Mouse (Mus musculus) gastrocnemius, adult 2 months (tissue): ENCODE results near the gene Fam83e. TPM values are rescaled to one million over a fixed set of nuclear protein-coding genes. Genes with fewer than 3 reads are reported as not detected.

Experiments used
- DNase-seq: peaks from one replicate; pipeline ENCODE4 v3.0.0; 2022
- H3K27ac ChIP-seq: fragments of 200-600 bp; 2 replicates; pipeline ENCODE4 v1.8.1; 2022; ENCODE audit warnings: mild to moderate bottlenecking
- H3K4me3 ChIP-seq: fragments of 200-600 bp; 2 replicates; pipeline ENCODE4 v1.8.1; 2022; ENCODE audit warnings: mild to moderate bottlenecking, moderate library complexity
- CTCF ChIP-seq: fragments of 200-600 bp; IDR thresholded peaks from 2 replicates; pipeline ENCODE4 v1.8.1; 2022; ENCODE audit warnings: antibody characterized with exemption, mild to moderate bottlenecking, moderate library complexity
- intact Hi-C: fragments of 180-260 bp; cut with DNase I; formaldehyde crosslinking; loops from one replicate; pipeline ENCODE4 v1.15.1; 2025
- total RNA-seq, 2 experiments: library from RNA; stranded (reverse); gene quantifications; 2 replicates each; pipeline ENCODE4 v1.2.3; 2021

Fam83e gene
- total RNA-seq, 2 experiments from 2014 or later = 0.08 to 0.31 TPM

- no peak for TF ChIP-seq CTCF
- Histone ChIP-seq H3K27ac (no peak overlapping the region), H3K4me3 (no peak overlapping the region)
- DNase-seq = no peak
- intact Hi-C loops = no loop called here
Observed at GRCm38 (mm10) chr7:45765995-45766394, 45.0 kb downstream of the Fam83e start.

GRCm38 (mm10) chr7:45766764-45767163, 45.8 kb downstream of the Fam83e start:
- DNase-seq = no peak
- intact Hi-C loops = no loop called here

GRCm38 (mm10) chr7:45767500-45767899, 46.5 kb downstream of the Fam83e start:
- intact Hi-C loops = no loop called here
- no peak for TF ChIP-seq CTCF
- Histone ChIP-seq H3K4me3 (no peak overlapping the region), H3K27ac (no peak overlapping the region)
- DNase-seq = no peak

More at GRCm38 (mm10) chr7:45766764-45767163, 45.8 kb downstream of the Fam83e start:
- no peak for TF ChIP-seq CTCF
- Histone ChIP-seq H3K27ac (no peak overlapping the region), H3K4me3 (no peak overlapping the region)

GRCm38 (mm10) chr7:45770427-45771082, 49.5 kb downstream of the Fam83e start:
- intact Hi-C loops = no loop called here

GRCm38 (mm10) chr7:45771101-45771500, 50.1 kb downstream of the Fam83e start:
- TF ChIP-seq CTCF = no peak
- intact Hi-C loops = no loop called here

More at GRCm38 (mm10) chr7:45770427-45771082, 49.5 kb downstream of the Fam83e start:
- H3K4me3 ChIP-seq = no peak overlapping the region
- no peak for DNase-seq
- H3K27ac ChIP-seq = no peak overlapping the region
- no peak for TF ChIP-seq CTCF

GRCm38 (mm10) chr7:45775237-45775636, 54.2 kb downstream of the Fam83e start:
- no peak for DNase-seq
- Histone ChIP-seq H3K4me3 (no peak overlapping the region), H3K27ac (no peak overlapping the region)
- intact Hi-C loops = no loop called here
- no peak for TF ChIP-seq CTCF

More at GRCm38 (mm10) chr7:45771101-45771500, 50.1 kb downstream of the Fam83e start:
- no peak for DNase-seq
- Histone ChIP-seq H3K4me3 (no peak overlapping the region), H3K27ac (no peak overlapping the region)

Other genes with a start within 250 kb of the Fam83e start
- under 1 TPM in 1 of 2 experiments, not detected in 1; 0.39 TPM for gene Tulp2, start 239.3 kb upstream of the Fam83e start, total RNA-seq
- 1 to 10 TPM; 5.5 to 8.4 TPM for gene Gm45808, start 234.4 kb upstream of the Fam83e start, total RNA-seq
- gene Dhdh, start 232.4 kb upstream of the Fam83e start, total RNA-seq = 10 to 100 TPM; 13.1 to 22.9 TPM
- 10 to 100 TPM; 55.1 to 61.8 TPM for gene Nucb1, start 210.8 kb upstream of the Fam83e start, total RNA-seq
- 10 to 100 TPM; 28.3 to 28.5 TPM for gene Ppp1r15a, start 194.9 kb upstream of the Fam83e start, total RNA-seq
- 1 to 10 TPM; 3.4 to 3.5 TPM for gene Plekha4, start 194.9 kb upstream of the Fam83e start, total RNA-seq
- 1 to 10 TPM; 1.0 to 1.3 TPM for gene Hsd17b14, start 166.3 kb upstream of the Fam83e start, total RNA-seq
- 100 to 1,000 TPM in 1 of 2 experiments, 10 to 100 TPM in 1; 91.4 to 106 TPM for gene Bcat2, start 151.1 kb upstream of the Fam83e start, total RNA-seq
- gene Fgf21, start 105.7 kb upstream of the Fam83e start, total RNA-seq = not detected
- not detected for gene Fut1, start 103.9 kb upstream of the Fam83e start, total RNA-seq
- under 1 TPM in 1 of 2 experiments, not detected in 1; 0.20 TPM for gene Izumo1, start 99.4 kb upstream of the Fam83e start, total RNA-seq
- 1 to 10 TPM; 5.7 to 8.0 TPM for gene Rasip1, start 93.7 kb upstream of the Fam83e start, total RNA-seq
- gene Mamstr, start 81.2 kb upstream of the Fam83e start, total RNA-seq = 10 to 100 TPM; 18.7 to 44.9 TPM
- gene Fut2, start 54.8 kb upstream of the Fam83e start, total RNA-seq = under 1 TPM; 0.14 to 0.28 TPM
- gene Ntn5, start 37.2 kb upstream of the Fam83e start, total RNA-seq = under 1 TPM; 0.20 to 0.50 TPM
- gene Sec1, start 26.8 kb upstream of the Fam83e start, total RNA-seq = under 1 TPM in 1 of 2 experiments, not detected in 1; 0.25 TPM
- 10 to 100 TPM in 1 of 2 experiments, 1 to 10 TPM in 1; 7.7 to 16.4 TPM for gene Car11, start 21.4 kb upstream of the Fam83e start, total RNA-seq
- gene Dbp, start 16.1 kb upstream of the Fam83e start, total RNA-seq = 100 to 1,000 TPM in 1 of 2 experiments, 1 to 10 TPM in 1; 8.8 to 105 TPM
- 100 to 1,000 TPM; 451 to 508 TPM for gene Rpl18, start 5.8 kb upstream of the Fam83e start, total RNA-seq
- 10 to 100 TPM; 14.4 to 15.8 TPM for gene Sphk2, start 3.2 kb upstream of the Fam83e start, total RNA-seq
- gene Spaca4, start 4.6 kb downstream of the Fam83e start, total RNA-seq = not detected
- gene Lmtk3, start 62.5 kb downstream of the Fam83e start, total RNA-seq = under 1 TPM in 1 of 2 experiments, not detected in 1; 0.06 TPM
- gene Sult2b1, start 63.5 kb downstream of the Fam83e start, total RNA-seq = not detected
- 10 to 100 TPM; 29.6 to 33.2 TPM for gene Cyth2, start 93.4 kb downstream of the Fam83e start, total RNA-seq
- under 1 TPM in 1 of 2 experiments, not detected in 1; 0.20 TPM for gene Kcnj14, start 103.6 kb downstream of the Fam83e start, total RNA-seq
- 10 to 100 TPM; 14.6 to 16.0 TPM for gene Grwd1, start 109.7 kb downstream of the Fam83e start, total RNA-seq
- 10 to 100 TPM; 63.2 to 65.6 TPM for gene Kdelr1, start 151.6 kb downstream of the Fam83e start, total RNA-seq
- gene Grin2d, start 157.2 kb downstream of the Fam83e start, total RNA-seq = under 1 TPM; 0.13 to 0.14 TPM
- not detected for gene Syngr4, start 175.5 kb downstream of the Fam83e start, total RNA-seq
- 10 to 100 TPM; 51.3 to 66.3 TPM for gene Tmem143, start 175.7 kb downstream of the Fam83e start, total RNA-seq
- 10 to 100 TPM in 1 of 2 experiments, 1 to 10 TPM in 1; 7.7 to 18.2 TPM for gene Emp3, start 200.2 kb downstream of the Fam83e start, total RNA-seq
- gene Ccdc114, start 202.9 kb downstream of the Fam83e start, total RNA-seq = under 1 TPM; 0.28 to 0.45 TPM